Mouse (Mus musculus) C2C12 (cell line): ENCODE data around the gene Ankrd40. TPM values are rescaled to one million over a fixed set of nuclear protein-coding genes. Genes with fewer than 3 reads are reported as not detected.

Experiments
- H3K27me3 ChIP-seq: one replicate; pipeline ENCODE4 v1.6.1; 2011; ENCODE audit not compliant: control insufficient read depth, insufficient read depth, insufficient read length
- H3K36me3 ChIP-seq: one replicate; pipeline ENCODE4 v1.6.1; 2011; ENCODE audit not compliant: control insufficient read depth, insufficient read depth
- H3K4me3 ChIP-seq: one replicate; pipeline ENCODE4 v1.5.1; 2011; ENCODE audit warnings: mild to moderate bottlenecking, control low read depth; ENCODE audit not compliant: poor library complexity, insufficient read depth, severe bottlenecking
- H3K79me2 ChIP-seq: one replicate; pipeline ENCODE4 v1.6.1; 2011; ENCODE audit not compliant: control insufficient read depth, insufficient read depth
- H3K79me3 ChIP-seq: one replicate; pipeline ENCODE4 v1.6.1; 2011; ENCODE audit warnings: low read depth, control low read depth
- H3ac ChIP-seq: one replicate; pipeline ENCODE3; 2011; ENCODE audit warnings: low read depth; ENCODE audit not compliant: control insufficient read depth, insufficient read length
- CEBPB ChIP-seq: IDR thresholded peaks from one replicate; pipeline ENCODE4 v1.6.1; 2011; ENCODE audit warnings: low read depth, mild to moderate bottlenecking, control low read depth, moderate library complexity
- CTCF ChIP-seq: IDR thresholded peaks from one replicate; pipeline ENCODE4 v1.5.1; 2011; ENCODE audit not compliant: control insufficient read depth, insufficient read depth, insufficient read length
- FOSL1 ChIP-seq: IDR thresholded peaks from one replicate; pipeline ENCODE4 v1.8.0; 2011; ENCODE audit warnings: mild to moderate bottlenecking, low read length; ENCODE audit not compliant: poor library complexity, insufficient read depth, severe bottlenecking
- MAX ChIP-seq: IDR thresholded peaks from one replicate; pipeline ENCODE4 v1.6.1; 2011; ENCODE audit warnings: mild to moderate bottlenecking, control low read depth
- MYOD1 ChIP-seq: IDR thresholded peaks from one replicate; pipeline ENCODE4 v1.6.1; 2011; ENCODE audit warnings: low read depth; ENCODE audit not compliant: control insufficient read depth, insufficient read length
- MYOG ChIP-seq: IDR thresholded peaks from one replicate; pipeline ENCODE4 v1.6.1; 2011; ENCODE audit not compliant: control insufficient read depth, insufficient read length; ENCODE audit errors: extremely low read depth
- USF1 ChIP-seq: IDR thresholded peaks from one replicate; pipeline ENCODE4 v1.6.1; 2011; ENCODE audit warnings: low read depth, mild to moderate bottlenecking, control low read depth, moderate library complexity
- polyA plus RNA-seq: library from polyadenylated mRNA; unstranded; fragments of >200 nt; fragmentation: generic; extraction: Trizol; gene quantifications from one replicate; pipeline ENCODE4 v1.2.1, GENCODE M21; 2012; ENCODE audit warnings: missing spikeins

The Ankrd40 gene
- polyA plus RNA-seq, 1 experiment, result 66.9 TPM

- Histone ChIP-seq H3K27me3 (peaks cover 9% of the 10 kb centered on the region), H3K4me3 (no peak overlapping the region), H3K79me2 (no peaks in the 10 kb centered on the region), H3K36me3 (no peaks in the 10 kb centered on the region), H3ac (no peak overlapping the region), H3K79me3 (no peaks in the 10 kb centered on the region)
- TF ChIP-seq MAX, result no peak
- no peak for TF ChIP-seq USF1
- no peak for TF ChIP-seq MYOD1
- TF ChIP-seq FOSL1, result no peak
- TF ChIP-seq CEBPB, result no peak
- no peak for TF ChIP-seq MYOG
- no peak for TF ChIP-seq CTCF
Observed at GRCm38 (mm10) chr11:94362101-94362500, 34.3 kb downstream of the Ankrd40 start.

GRCm38 (mm10) chr11:94363690-94364089, 35.9 kb downstream of the Ankrd40 start:
- TF ChIP-seq MYOG (no peak), CEBPB (no peak), USF1 (no peak), FOSL1 (no peak), MYOD1 (no peak), CTCF (no peak), MAX (no peak)
- Histone ChIP-seq H3K36me3 (no peaks in the 10 kb centered on the region), H3K4me3 (no peak overlapping the region), H3K79me3 (no peaks in the 10 kb centered on the region), H3K27me3 (peaks cover 9% of the 10 kb centered on the region), H3K79me2 (no peaks in the 10 kb centered on the region), H3ac (no peak overlapping the region)

DNA sequence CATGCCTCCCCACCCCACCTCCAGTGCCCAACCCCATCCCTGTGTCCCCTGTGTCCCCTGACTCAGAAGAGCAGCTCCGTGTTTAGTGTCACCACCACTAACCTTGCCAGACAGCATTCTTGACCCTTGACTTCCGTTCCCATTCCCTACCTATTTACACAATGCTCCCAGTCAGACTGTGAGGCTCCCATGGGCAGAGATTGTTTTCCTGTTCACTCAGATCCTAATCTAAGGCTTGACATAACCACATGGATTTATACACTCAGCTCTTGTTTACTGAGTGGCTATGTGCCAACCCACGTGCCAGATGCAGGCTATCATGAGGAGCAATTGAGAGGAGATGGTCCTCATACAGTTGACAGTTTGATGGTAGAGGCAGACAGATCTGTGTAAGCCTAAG, 37.5 kb downstream of the Ankrd40 start:
- Histone ChIP-seq H3K79me3 (no peaks in the 10 kb centered on the region), H3ac (no peak overlapping the region), H3K27me3 (no peaks in the 10 kb centered on the region), H3K4me3 (no peak overlapping the region), H3K36me3 (no peaks in the 10 kb centered on the region), H3K79me2 (no peaks in the 10 kb centered on the region)
- TF ChIP-seq MYOG, result no peak
- TF ChIP-seq CEBPB, result no peak
- TF ChIP-seq CTCF, result no peak
- no peak for TF ChIP-seq USF1
- no peak for TF ChIP-seq FOSL1
- TF ChIP-seq MAX, result no peak
- TF ChIP-seq MYOD1, result no peak

DNA sequence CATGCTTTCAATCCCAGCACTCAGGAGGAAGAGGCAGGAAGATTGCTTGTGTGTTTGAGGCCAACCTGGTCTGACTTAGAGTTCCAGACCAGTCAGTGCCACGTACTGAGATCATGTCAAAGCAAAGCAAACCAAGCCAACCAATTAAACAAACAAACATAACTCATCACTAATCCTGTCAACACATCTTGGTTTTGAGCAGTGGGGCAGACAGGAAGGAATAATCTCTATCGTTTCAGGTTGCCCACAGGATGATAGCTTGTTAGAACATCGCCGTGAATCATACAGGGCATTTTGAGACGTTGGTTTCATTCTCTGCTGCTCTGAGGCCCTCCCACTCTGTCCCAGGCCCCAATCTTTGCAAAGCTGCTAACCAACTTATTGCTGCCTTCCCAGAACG, 42.2 kb downstream of the Ankrd40 start:
- no peaks in the 10 kb centered on the region for H3K27me3 ChIP-seq
- H3ac ChIP-seq, result no peak overlapping the region
- TF ChIP-seq CTCF (no peak), USF1 (no peak), FOSL1 (no peak), MYOG (no peak), MAX (no peak)
- no peaks in the 10 kb centered on the region for H3K79me2 ChIP-seq
- H3K36me3 ChIP-seq, result no peaks in the 10 kb centered on the region
- H3K79me3 ChIP-seq, result no peaks in the 10 kb centered on the region
- no peak overlapping the region for H3K4me3 ChIP-seq

DNA sequence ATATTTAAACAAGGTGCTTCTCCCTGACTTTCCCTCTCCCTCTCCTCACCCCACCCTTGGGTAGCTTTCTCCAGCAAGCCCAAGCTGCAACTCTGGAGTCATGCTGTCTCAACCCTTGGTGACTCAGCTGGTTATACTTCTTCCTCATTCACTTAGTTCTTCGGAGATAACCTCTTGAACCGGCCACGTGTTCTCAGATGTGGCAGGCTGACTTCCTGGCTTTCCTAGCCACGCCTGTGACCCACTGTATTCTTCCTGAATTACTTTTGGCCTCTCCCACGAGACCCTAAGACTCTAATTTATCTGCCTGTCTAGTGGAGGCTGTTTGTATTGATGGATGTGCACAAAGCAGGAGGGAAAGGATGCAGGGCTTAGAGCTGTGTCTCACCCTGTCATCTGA, 43.0 kb downstream of the Ankrd40 start:
- Histone ChIP-seq H3K79me3 (no peaks in the 10 kb centered on the region), H3K79me2 (no peaks in the 10 kb centered on the region), H3K27me3 (no peaks in the 10 kb centered on the region), H3K4me3 (no peak overlapping the region), H3ac (no peak overlapping the region), H3K36me3 (no peaks in the 10 kb centered on the region)
- TF ChIP-seq MAX (peak; percentile 71), CTCF (no peak), USF1 (peak; percentile 75)

GRCm38 (mm10) chr11:94374276-94374948, 46.6 kb downstream of the Ankrd40 start:
- no peak for TF ChIP-seq USF1
- Histone ChIP-seq H3K36me3 (no peaks in the 10 kb centered on the region), H3K79me2 (no peaks in the 10 kb centered on the region), H3K27me3 (no peaks in the 10 kb centered on the region), H3ac (no peak overlapping the region), H3K79me3 (no peaks in the 10 kb centered on the region), H3K4me3 (no peak overlapping the region)
